Mouse (Mus musculus): ENCODE results near the gene Gpr4. TPM values are rescaled to one million over a fixed set of nuclear protein-coding genes. Genes with fewer than 3 reads are reported as not detected.

The Gpr4 gene
- polyA plus RNA-seq, 1 experiment from 2014 or later = 1.8 TPM

DNA sequence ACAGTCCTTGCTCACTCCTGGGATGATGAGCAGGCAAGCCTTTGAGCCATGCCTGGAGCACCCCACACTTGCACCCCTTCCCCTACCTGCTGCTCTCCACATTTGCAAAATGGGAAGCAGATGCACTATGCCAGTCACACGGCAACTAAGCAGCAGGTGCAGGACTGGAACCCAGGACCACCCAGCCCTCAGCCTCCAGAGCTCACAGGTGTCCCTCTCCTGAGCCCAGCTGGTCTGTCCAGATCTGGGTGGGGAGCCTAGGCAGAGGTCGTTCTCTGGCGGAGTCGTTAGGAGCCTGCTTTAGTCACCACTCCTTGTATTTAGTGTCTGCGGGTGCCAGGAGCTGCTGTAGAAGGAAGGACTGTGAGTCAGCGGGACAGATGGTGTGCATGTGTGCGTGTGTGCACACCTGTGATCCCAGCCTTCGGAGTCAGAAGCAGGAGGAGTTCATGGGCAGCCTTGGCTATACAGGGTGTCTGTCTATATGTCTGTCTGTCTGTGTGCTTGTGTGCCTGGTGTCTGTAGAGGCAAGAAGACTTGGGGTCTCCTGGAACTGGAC is 28.6 kb downstream of the Gpr4 start:
- DNase-seq (ENCODE audit: low spot score) = no peak
- no peaks in the 10 kb centered on the region; the same call in 1 of the 2 replicates for H3K36me3 ChIP-seq (replicated peaks; ENCODE audit: control insufficient read depth, insufficient read depth, low read depth, low read length)
- no peaks in the 10 kb centered on the region for H3K9me3 ChIP-seq (replicated peaks; ENCODE audit: control insufficient read depth, low read length)
- no peak for ATAC-seq (replicated peaks; ENCODE audit: insufficient number of reproducible peaks, low FRiP score, low TSS enrichment, low read depth)
- H3K4me3 ChIP-seq (ENCODE audit: low read depth, low read length) = no peak overlapping the region
- 91% methylated on average over 8 of the region's 8 CpGs for WGBS
- H3K27ac ChIP-seq (replicated peaks; ENCODE audit: low read depth, low read length) = no peak overlapping the region
- no peak overlapping the region for H3K9ac ChIP-seq (replicated peaks; ENCODE audit: low read length)
- no peaks in the 10 kb centered on the region for H3K27me3 ChIP-seq (ENCODE audit: control insufficient read depth, insufficient read depth, low read length)
- no peaks in the 10 kb centered on the region for H3K4me1 ChIP-seq (ENCODE audit: control insufficient read depth, insufficient read depth, low read length)
- no peak overlapping the region for H3K4me2 ChIP-seq (ENCODE audit: low read depth, low read length)

GRCm38 (mm10) chr7:19242005-19242404 is 29.7 kb downstream of the Gpr4 start:
- Histone ChIP-seq H3K4me1 (ENCODE audit: control insufficient read depth, insufficient read depth, low read length) (no peaks in the 10 kb centered on the region), H3K4me2 (ENCODE audit: low read depth, low read length) (no peak overlapping the region), H3K36me3 (replicated peaks; ENCODE audit: control insufficient read depth, insufficient read depth, low read depth, low read length) (no peaks in the 10 kb centered on the region; the same call in 1 of the 2 replicates), H3K27me3 (ENCODE audit: control insufficient read depth, insufficient read depth, low read length) (no peaks in the 10 kb centered on the region), H3K27ac (replicated peaks; ENCODE audit: low read depth, low read length) (no peak overlapping the region), H3K4me3 (ENCODE audit: low read depth, low read length) (no peak overlapping the region), H3K9ac (replicated peaks; ENCODE audit: low read length) (no peak overlapping the region), H3K9me3 (replicated peaks; ENCODE audit: control insufficient read depth, low read length) (no peaks in the 10 kb centered on the region)
- 86% methylated on average over 1 of the region's 1 CpGs for WGBS
- DNase-seq (ENCODE audit: low spot score) (no peak), ATAC-seq (replicated peaks; ENCODE audit: insufficient number of reproducible peaks, low FRiP score, low TSS enrichment, low read depth) (no peak)

DNA sequence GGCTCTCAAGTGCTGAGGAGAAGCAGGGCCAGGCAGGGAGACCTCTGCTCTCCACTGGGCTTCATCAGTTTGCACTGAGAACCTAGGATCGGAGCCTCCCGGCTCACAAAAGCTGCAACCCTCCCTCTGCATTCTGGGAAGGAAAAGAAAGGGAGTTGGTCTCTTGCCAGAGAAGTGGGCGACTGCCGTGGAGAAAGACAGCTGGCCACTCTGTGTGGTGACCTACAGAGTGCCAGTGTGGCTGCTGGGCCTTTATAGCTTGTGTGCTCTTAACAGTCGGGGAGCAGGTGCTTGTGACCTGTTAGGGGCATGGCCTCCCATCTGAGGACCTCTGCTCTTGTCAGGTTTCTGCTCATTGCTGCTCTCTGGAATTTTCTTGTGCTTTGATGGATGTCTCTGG is 31.5 kb downstream of the Gpr4 start:
- Histone ChIP-seq H3K27me3 (ENCODE audit: control insufficient read depth, insufficient read depth, low read length) (no peaks in the 10 kb centered on the region), H3K9ac (replicated peaks; ENCODE audit: low read length) (no peak overlapping the region), H3K4me2 (ENCODE audit: low read depth, low read length) (no peak overlapping the region), H3K4me1 (ENCODE audit: control insufficient read depth, insufficient read depth, low read length) (no peaks in the 10 kb centered on the region), H3K36me3 (replicated peaks; ENCODE audit: control insufficient read depth, insufficient read depth, low read depth, low read length) (no peaks in the 10 kb centered on the region; the same call in none of the 2 replicates), H3K9me3 (replicated peaks; ENCODE audit: control insufficient read depth, low read length) (no peaks in the 10 kb centered on the region), H3K27ac (replicated peaks; ENCODE audit: low read depth, low read length) (no peak overlapping the region), H3K4me3 (ENCODE audit: low read depth, low read length) (no peak overlapping the region)
- no peak for DNase-seq (ENCODE audit: low spot score)
- WGBS = 81% methylated on average over 5 of the region's 5 CpGs
- no peak for ATAC-seq (replicated peaks; ENCODE audit: insufficient number of reproducible peaks, low FRiP score, low TSS enrichment, low read depth)

- H3K4me2 ChIP-seq (ENCODE audit: low read depth, low read length) = no peak overlapping the region
- no peaks in the 10 kb centered on the region for H3K4me1 ChIP-seq (ENCODE audit: control insufficient read depth, insufficient read depth, low read length)
- no peak for ATAC-seq (replicated peaks; ENCODE audit: insufficient number of reproducible peaks, low FRiP score, low TSS enrichment, low read depth)
- H3K36me3 ChIP-seq (replicated peaks; ENCODE audit: control insufficient read depth, insufficient read depth, low read depth, low read length) = no peaks in the 10 kb centered on the region; the same call in none of the 2 replicates
- no peaks in the 10 kb centered on the region for H3K9me3 ChIP-seq (replicated peaks; ENCODE audit: control insufficient read depth, low read length)
- H3K27ac ChIP-seq (replicated peaks; ENCODE audit: low read depth, low read length) = no peak overlapping the region
- H3K9ac ChIP-seq (replicated peaks; ENCODE audit: low read length) = no peak overlapping the region
- H3K4me3 ChIP-seq (ENCODE audit: low read depth, low read length) = no peak overlapping the region
- 93% methylated on average over 3 of the region's 3 CpGs for WGBS
- no peak for DNase-seq (ENCODE audit: low spot score)
- H3K27me3 ChIP-seq (ENCODE audit: control insufficient read depth, insufficient read depth, low read length) = no peaks in the 10 kb centered on the region
Observed at GRCm38 (mm10) chr7:19245083-19245482, 32.7 kb downstream of the Gpr4 start.

- no peaks in the 10 kb centered on the region; the same call in none of the 2 replicates for H3K36me3 ChIP-seq (replicated peaks; ENCODE audit: control insufficient read depth, insufficient read depth, low read depth, low read length)
- no peaks in the 10 kb centered on the region for H3K27me3 ChIP-seq (ENCODE audit: control insufficient read depth, insufficient read depth, low read length)
- no peak overlapping the region for H3K4me3 ChIP-seq (ENCODE audit: low read depth, low read length)
- no peak for ATAC-seq (replicated peaks; ENCODE audit: insufficient number of reproducible peaks, low FRiP score, low TSS enrichment, low read depth)
- H3K27ac ChIP-seq (replicated peaks; ENCODE audit: low read depth, low read length) = no peak overlapping the region
- WGBS = 100% methylated on average over 1 of the region's 1 CpGs
- H3K9me3 ChIP-seq (replicated peaks; ENCODE audit: control insufficient read depth, low read length) = no peaks in the 10 kb centered on the region
- H3K4me2 ChIP-seq (ENCODE audit: low read depth, low read length) = no peak overlapping the region
- H3K9ac ChIP-seq (replicated peaks; ENCODE audit: low read length) = no peak overlapping the region
- DNase-seq (ENCODE audit: low spot score) = no peak
- no peaks in the 10 kb centered on the region for H3K4me1 ChIP-seq (ENCODE audit: control insufficient read depth, insufficient read depth, low read length)
Observed at GRCm38 (mm10) chr7:19246855-19247254, 34.5 kb downstream of the Gpr4 start.

GRCm38 (mm10) chr7:19247511-19247910 is 35.2 kb downstream of the Gpr4 start:
- Histone ChIP-seq H3K27me3 (ENCODE audit: control insufficient read depth, insufficient read depth, low read length) (no peaks in the 10 kb centered on the region), H3K27ac (replicated peaks; ENCODE audit: low read depth, low read length) (no peak overlapping the region), H3K9me3 (replicated peaks; ENCODE audit: control insufficient read depth, low read length) (no peaks in the 10 kb centered on the region), H3K9ac (replicated peaks; ENCODE audit: low read length) (no peak overlapping the region), H3K4me3 (ENCODE audit: low read depth, low read length) (no peak overlapping the region), H3K36me3 (replicated peaks; ENCODE audit: control insufficient read depth, insufficient read depth, low read depth, low read length) (no peaks in the 10 kb centered on the region; the same call in none of the 2 replicates), H3K4me2 (ENCODE audit: low read depth, low read length) (no peak overlapping the region), H3K4me1 (ENCODE audit: control insufficient read depth, insufficient read depth, low read length) (no peaks in the 10 kb centered on the region)
- ATAC-seq (replicated peaks; ENCODE audit: insufficient number of reproducible peaks, low FRiP score, low TSS enrichment, low read depth) (no peak), DNase-seq (ENCODE audit: low spot score) (no peak)
- 94% methylated on average over 2 of the region's 2 CpGs for WGBS

DNA sequence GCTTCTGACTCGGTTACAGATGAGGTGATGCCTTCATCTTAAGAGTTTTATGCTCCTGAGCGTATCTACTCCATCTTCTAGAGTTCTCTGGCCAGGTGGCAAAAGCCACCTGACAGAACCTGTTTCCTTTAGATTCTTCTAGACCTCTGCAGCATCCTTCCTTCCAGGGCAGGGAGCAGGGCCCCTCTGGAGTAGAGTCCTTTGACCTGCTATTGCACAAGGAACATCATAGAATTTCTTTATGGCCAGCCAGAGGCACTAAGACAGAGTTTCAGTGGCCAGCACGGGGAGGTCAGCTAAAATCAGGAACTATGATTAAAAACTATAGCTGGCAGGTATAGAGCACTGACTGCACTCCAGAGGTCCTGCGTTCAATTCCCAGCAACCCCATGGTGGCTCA is 39.7 kb downstream of the Gpr4 start:
- no peak overlapping the region for H3K9ac ChIP-seq (replicated peaks; ENCODE audit: low read length)
- H3K27me3 ChIP-seq (ENCODE audit: control insufficient read depth, insufficient read depth, low read length) = no peaks in the 10 kb centered on the region
- H3K4me2 ChIP-seq (ENCODE audit: low read depth, low read length) = no peak overlapping the region
- ATAC-seq (replicated peaks; ENCODE audit: insufficient number of reproducible peaks, low FRiP score, low TSS enrichment, low read depth) (no peak), DNase-seq (ENCODE audit: low spot score) (no peak)
- H3K27ac ChIP-seq (replicated peaks; ENCODE audit: low read depth, low read length) = no peak overlapping the region
- H3K4me3 ChIP-seq (ENCODE audit: low read depth, low read length) = no peak overlapping the region
- H3K9me3 ChIP-seq (replicated peaks; ENCODE audit: control insufficient read depth, low read length) = no peaks in the 10 kb centered on the region
- WGBS = 79% methylated on average over 4 of the region's 4 CpGs
- H3K36me3 ChIP-seq (replicated peaks; ENCODE audit: control insufficient read depth, insufficient read depth, low read depth, low read length) = no peaks in the 10 kb centered on the region; the same call in none of the 2 replicates
- no peaks in the 10 kb centered on the region for H3K4me1 ChIP-seq (ENCODE audit: control insufficient read depth, insufficient read depth, low read length)

GRCm38 (mm10) chr7:19253437-19253836 is 41.1 kb downstream of the Gpr4 start:
- no peak overlapping the region for H3K9ac ChIP-seq (replicated peaks; ENCODE audit: low read length)
- no peak for ATAC-seq (replicated peaks; ENCODE audit: insufficient number of reproducible peaks, low FRiP score, low TSS enrichment, low read depth)
- H3K9me3 ChIP-seq (replicated peaks; ENCODE audit: control insufficient read depth, low read length) = no peaks in the 10 kb centered on the region
- no peak for DNase-seq (ENCODE audit: low spot score)
- no peaks in the 10 kb centered on the region for H3K4me1 ChIP-seq (ENCODE audit: control insufficient read depth, insufficient read depth, low read length)
- H3K4me3 ChIP-seq (ENCODE audit: low read depth, low read length) = no peak overlapping the region
- 63% methylated on average over 5 of the region's 5 CpGs for WGBS
- H3K36me3 ChIP-seq (replicated peaks; ENCODE audit: control insufficient read depth, insufficient read depth, low read depth, low read length) = no peaks in the 10 kb centered on the region; the same call in none of the 2 replicates
- H3K4me2 ChIP-seq (ENCODE audit: low read depth, low read length) = no peak overlapping the region
- H3K27me3 ChIP-seq (ENCODE audit: control insufficient read depth, insufficient read depth, low read length) = no peaks in the 10 kb centered on the region
- H3K27ac ChIP-seq (replicated peaks; ENCODE audit: low read depth, low read length) = no peak overlapping the region
